Mouse (Mus musculus) neural tube, embryonic 11.5 days (tissue): Measurements from ENCODE around the gene Phf24. TPM values are rescaled to one million over a fixed set of nuclear protein-coding genes. Genes with fewer than 3 reads are reported as not detected.
A peak's percentile ranks its signal among the peaks of the same experiment; 100 is the strongest.

Experiments used
- ATAC-seq: fragments of 200-750 bp; cut with Nextera tagmentation; 2 replicates; pipeline ENCODE4 v1.8.0; 2017; ENCODE audit warnings: moderate number of reproducible peaks, mild to moderate bottlenecking, moderate TSS enrichment, moderate library complexity; ENCODE audit not compliant: insufficient read depth, low FRiP score, low TSS enrichment
- DNase-seq: peaks from one replicate; pipeline ENCODE4 v3.0.0-alpha.2; 2015; ENCODE audit warnings: low spot score
- H3K27ac ChIP-seq: fragments of 300-500 bp; sonication (generic); 2 replicates; pipeline ENCODE4 v1.5.1; 2014; ENCODE audit warnings: low read depth, mild to moderate bottlenecking, low read length
- H3K27me3 ChIP-seq: fragments of 300-500 bp; sonication (generic); 2 replicates; pipeline ENCODE4 v1.6.1; 2014; ENCODE audit warnings: mild to moderate bottlenecking, low read length, mixed read lengths; ENCODE audit not compliant: control insufficient read depth, insufficient read depth
- H3K36me3 ChIP-seq: fragments of 300-500 bp; sonication (generic); 2 replicates; pipeline ENCODE4 v1.6.1; 2014; ENCODE audit warnings: mild to moderate bottlenecking, low read length, moderate library complexity, mixed read lengths; ENCODE audit not compliant: control insufficient read depth, insufficient read depth
- H3K4me1 ChIP-seq: fragments of 300-500 bp; sonication (generic); 2 replicates; pipeline ENCODE4 v1.6.1; 2014; ENCODE audit warnings: low read length, mixed read lengths; ENCODE audit not compliant: control insufficient read depth, insufficient read depth
- H3K4me2 ChIP-seq: fragments of 300-500 bp; sonication (generic); 2 replicates; pipeline ENCODE4 v1.6.1; 2014; ENCODE audit warnings: low read depth, mild to moderate bottlenecking, moderate library complexity
- H3K4me3 ChIP-seq: fragments of 300-500 bp; sonication (generic); 2 replicates; pipeline ENCODE4 v1.5.1; 2014; ENCODE audit warnings: low read depth, low read length
- H3K9ac ChIP-seq: fragments of 300-500 bp; sonication (generic); 2 replicates; pipeline ENCODE4 v1.6.1; 2014; ENCODE audit warnings: mild to moderate bottlenecking, low read length
- H3K9me3 ChIP-seq: fragments of 300-500 bp; sonication (generic); 2 replicates; pipeline ENCODE4 v1.6.1; 2016; ENCODE audit warnings: low read length; ENCODE audit not compliant: control insufficient read depth
- WGBS: fragments of 180-500 bp; shearing (Covaris S2); extraction: QIAGEN DNeasy Blood & Tissue Kit; methylation state at CpG from one replicate; pipeline ENCODE4 v1.1.7; 2014; 5-methylcytosine and 5-hydroxymethylcytosine counted together
- polyA plus RNA-seq: library from polyadenylated mRNA; unstranded; fragments of >200 nt; fragmentation: Nextera tagmentation; extraction: Ambion mirVana; gene quantifications from 2 replicates; pipeline ENCODE4 v1.2.1, GENCODE M21; 2014

The Phf24 gene
- polyA plus RNA-seq, 1 experiment from 2014 or later, result 2.7 TPM

DNA sequence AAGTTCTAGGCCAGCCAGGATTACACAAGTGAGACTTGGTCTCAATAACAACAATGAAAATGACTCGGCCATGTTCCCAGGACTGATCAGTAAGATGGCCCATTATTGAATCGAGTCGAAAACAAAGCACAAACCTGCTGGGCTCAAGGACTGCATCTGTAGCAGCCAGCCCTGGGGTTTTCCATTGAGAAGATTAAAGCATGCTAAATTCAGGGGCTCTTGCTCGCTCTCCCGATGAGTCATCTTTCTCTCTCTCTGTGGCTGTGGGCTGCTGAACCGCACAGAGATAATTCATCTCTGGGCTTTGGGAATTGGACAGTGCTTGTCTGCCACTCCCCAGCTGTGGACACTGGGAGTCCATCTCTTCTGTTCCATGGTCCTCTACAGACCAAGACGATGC is 24.9 kb downstream of the Phf24 start:
- H3K9me3 ChIP-seq, result no peaks in the 10 kb centered on the region
- no peak overlapping the region for H3K9ac ChIP-seq
- peaks cover 4% of the 10 kb centered on the region for H3K4me1 ChIP-seq
- DNase-seq, result no peak
- H3K4me3 ChIP-seq, result no peak overlapping the region
- no peaks in the 10 kb centered on the region for H3K36me3 ChIP-seq
- no peaks in the 10 kb centered on the region for H3K27me3 ChIP-seq
- no peak overlapping the region for H3K4me2 ChIP-seq
- WGBS, result 81% methylated on average over 7 of the region's 7 CpGs
- no peak for ATAC-seq
- no peak overlapping the region for H3K27ac ChIP-seq

DNA sequence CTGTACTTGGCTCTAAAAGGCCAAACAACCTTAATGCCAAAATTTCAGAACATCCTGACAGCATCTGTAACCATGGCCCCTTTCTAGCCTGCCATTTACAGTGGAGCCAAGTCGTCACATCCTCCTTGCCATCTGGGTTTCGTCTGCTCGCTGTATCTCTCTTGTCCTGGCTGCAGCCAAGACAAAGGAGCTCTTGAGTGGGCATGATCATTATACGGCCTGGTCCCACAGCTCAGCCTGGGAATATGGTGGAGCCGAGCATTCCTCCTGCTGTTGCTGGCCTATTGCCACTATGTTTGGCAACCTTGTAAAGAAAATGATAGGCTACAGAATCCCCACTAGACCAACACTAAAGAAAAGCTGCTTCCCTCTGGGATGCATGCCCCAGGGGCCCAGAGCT is 26.9 kb downstream of the Phf24 start:
- DNase-seq (no peak), ATAC-seq (no peak)
- 0 out of 2 replicates have a peak, but pooled peaks cover 2% of the 10 kb centered on the region for H3K27me3 ChIP-seq
- H3K4me3 ChIP-seq, result no peak overlapping the region
- H3K4me2 ChIP-seq, result no peak overlapping the region
- no peak overlapping the region for H3K27ac ChIP-seq
- H3K4me1 ChIP-seq, result peaks cover 10% of the 10 kb centered on the region
- no peaks in the 10 kb centered on the region for H3K36me3 ChIP-seq
- no peak overlapping the region for H3K9ac ChIP-seq
- 83% methylated on average over 5 of the region's 5 CpGs for WGBS
- H3K9me3 ChIP-seq, result no peaks in the 10 kb centered on the region

DNA sequence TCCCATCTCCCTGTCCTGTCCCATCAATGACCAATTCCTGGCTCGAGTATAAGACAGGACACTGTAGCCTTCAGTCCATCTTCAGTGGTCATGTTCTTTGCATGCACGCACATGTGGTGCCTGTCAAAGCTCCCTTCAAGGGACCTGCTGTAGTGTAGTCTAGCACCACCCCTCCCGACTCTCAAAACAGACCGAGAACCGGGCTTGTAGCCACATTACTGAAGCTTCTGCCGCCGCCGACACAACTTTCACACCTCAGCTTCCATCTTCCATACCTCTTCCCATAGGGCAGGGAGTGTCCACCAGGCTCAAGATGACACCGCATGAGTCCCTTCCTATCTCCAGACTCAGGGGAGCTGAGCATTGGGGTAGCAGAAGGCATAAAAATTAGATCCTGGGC is 27.7 kb downstream of the Phf24 start:
- 0 out of 2 replicates have a peak, but pooled peaks cover 2% of the 10 kb centered on the region for H3K27me3 ChIP-seq
- H3K9ac ChIP-seq, result no peak overlapping the region
- no peaks in the 10 kb centered on the region for H3K9me3 ChIP-seq
- DNase-seq (no peak), ATAC-seq (no peak)
- H3K4me1 ChIP-seq, result peaks cover 10% of the 10 kb centered on the region
- no peak overlapping the region for H3K27ac ChIP-seq
- H3K4me2 ChIP-seq, result no peak overlapping the region
- no peak overlapping the region for H3K4me3 ChIP-seq
- H3K36me3 ChIP-seq, result no peaks in the 10 kb centered on the region
- 85% methylated on average over 9 of the region's 9 CpGs for WGBS

DNA sequence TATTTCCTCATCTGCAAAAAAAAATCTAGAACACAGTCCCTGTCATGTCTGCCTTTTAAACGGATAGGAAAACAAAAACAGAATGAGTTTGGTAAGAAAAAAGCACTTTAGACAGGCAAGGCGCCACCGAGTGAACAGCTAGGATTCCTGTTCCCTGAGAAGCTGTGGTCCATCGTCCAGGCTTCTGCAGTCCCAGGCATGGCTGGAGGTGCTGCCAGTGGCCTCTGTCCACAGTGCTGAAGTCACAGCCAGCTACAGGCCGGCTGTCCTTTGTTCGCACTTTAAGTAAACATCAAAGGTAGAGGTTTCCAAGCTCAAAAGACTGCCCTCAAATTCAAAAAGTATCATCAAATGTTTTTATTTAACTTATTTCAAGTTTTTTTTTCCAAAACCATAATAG is 28.6 kb downstream of the Phf24 start:
- DNase-seq (no peak), ATAC-seq (no peak)
- no peak overlapping the region for H3K9ac ChIP-seq
- no peak overlapping the region for H3K4me3 ChIP-seq
- H3K36me3 ChIP-seq, result no peaks in the 10 kb centered on the region
- peaks cover 10% of the 10 kb centered on the region for H3K4me1 ChIP-seq
- no peak overlapping the region for H3K27ac ChIP-seq
- no peaks in the 10 kb centered on the region for H3K9me3 ChIP-seq
- no peak overlapping the region for H3K4me2 ChIP-seq
- 14% methylated on average over 6 of the region's 6 CpGs for WGBS
- H3K27me3 ChIP-seq, result 0 out of 2 replicates have a peak, but pooled peaks cover 2% of the 10 kb centered on the region

- H3K4me3 ChIP-seq, result no peak overlapping the region
- H3K27ac ChIP-seq, result no peak overlapping the region
- no peaks in the 10 kb centered on the region for H3K36me3 ChIP-seq
- WGBS, result 91% methylated on average over 3 of the region's 3 CpGs
- H3K4me2 ChIP-seq, result no peak overlapping the region
- H3K9ac ChIP-seq, result no peak overlapping the region
- no peaks in the 10 kb centered on the region for H3K9me3 ChIP-seq
- 0 out of 2 replicates have a peak, but pooled peaks cover 2% of the 10 kb centered on the region for H3K27me3 ChIP-seq
- H3K4me1 ChIP-seq, result peaks cover 11% of the 10 kb centered on the region
- ATAC-seq, result no peak
- no peak for DNase-seq
Observed at GRCm38 (mm10) chr4:42945445-42945844, 29.0 kb downstream of the Phf24 start.

DNA sequence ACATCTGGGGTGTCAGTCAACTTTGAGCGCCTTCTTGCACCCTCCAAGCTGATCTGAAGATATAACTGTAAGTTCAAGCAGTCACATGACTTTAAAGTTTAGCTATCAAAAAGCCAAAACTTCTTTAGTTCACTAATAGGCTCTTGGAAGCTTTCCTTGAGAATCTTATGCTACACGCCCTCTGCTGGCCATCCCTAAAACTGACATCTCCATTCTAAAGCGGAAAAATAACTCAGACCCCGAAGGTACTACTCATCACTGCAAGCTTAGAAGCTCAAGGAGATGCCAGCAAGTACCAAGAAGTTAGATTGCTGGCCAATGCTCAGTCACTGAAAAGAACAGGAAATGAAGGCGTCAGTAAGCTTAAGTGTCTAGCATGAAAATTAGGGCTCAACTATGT is 29.5 kb downstream of the Phf24 start:
- ATAC-seq (no peak), DNase-seq (peak; percentile 61)
- Histone ChIP-seq H3K36me3 (no peaks in the 10 kb centered on the region), H3K9me3 (no peaks in the 10 kb centered on the region), H3K4me2 (no peak overlapping the region), H3K4me3 (no peak overlapping the region), H3K9ac (no peak overlapping the region), H3K4me1 (peaks cover 15% of the 10 kb centered on the region), H3K27me3 (0 out of 2 replicates have a peak, but pooled peaks cover 2% of the 10 kb centered on the region), H3K27ac (no peak overlapping the region)
- WGBS, result 12% methylated on average over 5 of the region's 5 CpGs

DNA sequence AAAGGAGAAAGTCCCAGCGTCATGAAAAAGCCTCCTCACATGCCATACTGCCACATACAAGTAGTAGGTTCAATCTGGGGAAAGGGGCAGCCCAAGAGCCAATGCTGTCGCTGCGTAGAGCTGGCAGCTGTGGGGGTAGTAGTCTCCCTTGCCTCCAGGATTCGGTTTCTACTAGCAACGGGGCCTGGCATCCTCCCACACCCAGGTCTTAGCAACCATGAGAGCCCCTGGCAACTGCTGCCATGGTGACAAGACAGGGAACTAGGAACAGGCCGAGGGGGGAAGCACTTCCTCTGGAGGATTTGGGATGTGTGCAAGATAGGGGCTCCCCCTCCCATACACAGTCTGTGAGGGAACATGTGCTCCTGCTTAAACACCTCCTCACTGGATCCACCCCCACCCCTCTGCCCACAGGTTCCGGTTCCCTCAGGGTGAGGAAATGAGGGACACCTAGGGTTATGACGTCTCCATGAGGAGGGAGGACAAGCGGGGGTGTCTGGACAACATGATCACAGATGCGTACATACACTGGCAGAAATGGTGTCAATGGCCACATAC is 30.4 kb downstream of the Phf24 start:
- no peak overlapping the region for H3K9ac ChIP-seq

DNA sequence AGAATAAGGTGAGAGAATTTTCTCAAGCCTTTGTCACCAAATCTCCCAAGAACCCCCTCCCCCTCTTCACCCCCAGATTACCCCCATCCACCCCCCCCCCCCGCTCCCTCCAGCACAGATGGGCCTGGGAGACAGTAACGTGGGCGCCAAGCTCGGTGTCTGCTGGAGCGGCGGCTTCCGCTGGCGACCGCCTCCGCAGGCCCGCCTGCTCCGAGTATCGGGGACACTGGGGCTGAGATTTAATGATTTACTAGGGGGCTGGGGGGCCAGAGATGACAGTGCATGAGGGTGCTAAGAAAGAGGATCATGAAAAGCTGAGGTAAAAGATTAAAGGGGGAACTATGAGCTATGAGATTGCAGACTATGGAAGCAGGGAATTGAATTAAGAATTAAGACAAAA is 32.1 kb downstream of the Phf24 start:
- 47% methylated on average over 13 of the region's 13 CpGs for WGBS
- Histone ChIP-seq H3K4me2 (no peak overlapping the region), H3K4me3 (no peak overlapping the region), H3K9ac (no peak overlapping the region), H3K36me3 (peaks cover 2% of the 10 kb centered on the region; the same call in 1 of the 2 replicates), H3K9me3 (no peaks in the 10 kb centered on the region), H3K27me3 (0 out of 2 replicates have a peak, but pooled peaks cover 2% of the 10 kb centered on the region), H3K27ac (0 out of 2 replicates have a peak overlapping the region, but pooled peaks have one; percentile 24), H3K4me1 (peaks cover 25% of the 10 kb centered on the region)
- DNase-seq, result no peak
- ATAC-seq, result no peak

More for the DNA sequence above, 30.4 kb downstream of the Phf24 start:
- DNase-seq, result peak; percentile 83
- Histone ChIP-seq H3K27me3 (0 out of 2 replicates have a peak, but pooled peaks cover 2% of the 10 kb centered on the region), H3K4me2 (peak overlapping the region; percentile 6; the same call in 1 of the 2 replicates), H3K4me1 (peaks cover 15% of the 10 kb centered on the region), H3K36me3 (no peaks in the 10 kb centered on the region), H3K4me3 (no peak overlapping the region), H3K9me3 (no peaks in the 10 kb centered on the region), H3K27ac (no peak overlapping the region)
- peak; percentile 20 for ATAC-seq
- 51% methylated on average over 10 of the region's 10 CpGs for WGBS

GRCm38 (mm10) chr4:42949051-42949675 is 32.7 kb downstream of the Phf24 start:
- 0 out of 2 replicates have a peak, but pooled peaks cover 2% of the 10 kb centered on the region for H3K27me3 ChIP-seq
- 0 out of 2 replicates have a peak overlapping the region, but pooled peaks have one; percentile 24 for H3K27ac ChIP-seq
- no peak overlapping the region for H3K4me3 ChIP-seq
- peak overlapping the region; percentile 42 for H3K4me2 ChIP-seq
- 13% methylated on average over 14 of the region's 14 CpGs for WGBS
- H3K9me3 ChIP-seq, result no peaks in the 10 kb centered on the region
- DNase-seq, result no peak
- ATAC-seq, result no peak
- H3K9ac ChIP-seq, result no peak overlapping the region
- peaks cover 2% of the 10 kb centered on the region; the same call in 1 of the 2 replicates for H3K36me3 ChIP-seq
- H3K4me1 ChIP-seq, result peaks cover 31% of the 10 kb centered on the region
